Mouse (Mus musculus) small intestine, adult 2 months (tissue): Measurements from ENCODE around the gene Utp14b.

Source experiments
- CTCF ChIP-seq: fragments of 200-500 bp; IDR thresholded peaks from 2 replicates; pipeline ENCODE4 v1.5.1; 2012; ENCODE audit warnings: low read depth, mild to moderate bottlenecking, control low read depth, inconsistent platforms, low read length, moderate library complexity, mixed read lengths; ENCODE audit not compliant: insufficient replicate concordance, insufficient read length; ENCODE audit errors: extremely low read depth
- POLR2A ChIP-seq: fragments of 200-500 bp; IDR thresholded peaks from 2 replicates; pipeline ENCODE4 v1.6.1; 2012; ENCODE audit warnings: low read depth, mild to moderate bottlenecking, control low read depth, inconsistent platforms, low read length, moderate library complexity

DNA sequence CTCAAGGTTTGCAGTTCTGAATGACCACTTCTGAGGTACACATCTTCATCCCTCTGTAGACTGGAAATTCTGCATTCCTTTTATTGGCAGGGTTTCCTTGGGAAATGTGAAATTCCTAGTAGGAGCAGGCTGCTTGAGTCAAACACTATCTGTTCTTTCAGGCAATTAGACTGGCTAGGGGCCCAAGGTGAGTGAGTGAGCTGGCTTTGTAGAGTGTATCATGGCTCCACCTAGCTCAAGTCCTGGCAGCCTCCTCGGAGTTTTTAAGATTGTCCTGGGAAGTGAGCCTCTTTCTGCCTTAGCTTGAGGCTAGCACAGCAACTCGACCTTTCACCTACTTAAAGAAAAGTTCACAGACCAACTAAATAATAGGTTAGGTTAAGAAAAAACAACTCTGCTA, 1.4 kb upstream of the Utp14b start:
- TF ChIP-seq CTCF: no peak
- no peak for TF ChIP-seq POLR2A
